Mouse (Mus musculus): ENCODE measurements around the gene Hal. TPM values are rescaled to one million over a fixed set of nuclear protein-coding genes. Genes with fewer than 3 reads are reported as not detected.
A peak's percentile ranks its signal among the peaks of the same experiment; 100 is the strongest.

Hal gene
- 2.5 and 2.8 TPM in 2 replicates for polyA plus RNA-seq (2015; fragmentation: Nextera tagmentation; extraction: Ambion mirVana)

DNA sequence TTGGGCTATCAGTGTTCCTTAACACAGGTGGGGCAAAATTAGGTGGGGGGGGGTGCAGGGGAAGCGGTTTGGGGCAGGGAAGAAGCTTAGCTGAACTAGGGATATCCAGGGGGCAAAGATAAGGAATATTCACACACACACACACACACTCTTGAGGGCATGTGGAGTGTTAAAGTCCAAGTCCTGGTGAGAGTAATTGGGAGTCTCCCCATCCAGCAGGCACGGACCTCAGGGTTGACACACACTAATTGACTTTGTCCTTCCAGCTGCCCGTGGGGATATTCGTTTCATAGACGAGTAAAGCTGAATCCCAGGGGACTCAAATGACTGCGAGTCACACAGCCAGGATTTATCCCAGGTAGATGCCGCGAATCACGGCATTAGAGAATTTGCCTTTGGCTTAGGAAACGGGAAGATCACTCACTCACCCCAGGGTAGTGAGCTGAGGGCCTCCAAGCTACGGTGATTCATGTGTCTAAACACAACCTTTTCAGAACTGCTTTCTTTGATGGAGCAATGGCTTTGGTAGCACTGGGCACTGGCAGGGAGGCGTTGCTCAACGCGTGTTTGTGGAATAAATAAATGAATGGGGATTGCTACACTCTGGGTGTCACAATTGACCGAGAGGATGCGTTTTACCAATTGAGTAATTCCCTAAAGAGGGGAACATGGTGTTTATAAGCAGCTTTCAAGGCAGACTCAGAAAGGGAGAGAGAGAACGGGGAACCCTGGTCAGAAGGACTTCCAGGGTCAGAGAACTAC is at the start of gene Hal:
Gene Hal (plus strand): TSS at position 703 of the 762 bp plus-strand sequence.
- no peaks in the 10 kb centered on the region for H3K27me3 ChIP-seq (replicated peaks)
- peaks cover 9% of the 10 kb centered on the region; the same call in 1 of the 2 replicates for H3K36me3 ChIP-seq
- no peak for ATAC-seq (ENCODE audit: insufficient read depth, low FRiP score, low read depth)
- 61% methylated on average over 17 of the region's 17 CpGs for WGBS
- H3K9ac ChIP-seq, result no peak within 1 kb of the TSS
- H3K9me3 ChIP-seq, result no peaks in the 10 kb centered on the region
- H3K4me2 ChIP-seq, result no peak within 1 kb of the TSS
- H3K27ac ChIP-seq, result no peak within 1 kb of the TSS
- H3K4me1 ChIP-seq, result no peaks in the 10 kb centered on the region
- no peak within 1 kb of the TSS for H3K4me3 ChIP-seq (replicated peaks)

- H3K27ac ChIP-seq, result no peak overlapping the region
- WGBS, result 74% methylated on average over 6 of the region's 6 CpGs
Observed at GRCm38 (mm10) chr10:93441501-93441900, 47.1 kb upstream of the Hal start.

GRCm38 (mm10) chr10:93442183-93442582 is 46.4 kb upstream of the Hal start:
- no peak for ATAC-seq (ENCODE audit: insufficient read depth, low FRiP score, low read depth)
- Histone ChIP-seq H3K9ac (no peak overlapping the region), H3K36me3 (no peaks in the 10 kb centered on the region), H3K27ac (no peak overlapping the region), H3K27me3 (replicated peaks) (no peaks in the 10 kb centered on the region), H3K4me2 (no peak overlapping the region), H3K9me3 (no peaks in the 10 kb centered on the region), H3K4me1 (peaks cover 11% of the 10 kb centered on the region; the same call in 1 of the 2 replicates), H3K4me3 (replicated peaks) (no peak overlapping the region)
- 85% methylated on average over 3 of the region's 3 CpGs for WGBS

More at GRCm38 (mm10) chr10:93441501-93441900, 47.1 kb upstream of the Hal start:
- Histone ChIP-seq H3K4me2 (no peak overlapping the region), H3K36me3 (no peaks in the 10 kb centered on the region), H3K9ac (no peak overlapping the region), H3K4me3 (replicated peaks) (no peak overlapping the region), H3K27me3 (replicated peaks) (no peaks in the 10 kb centered on the region), H3K4me1 (peaks cover 16% of the 10 kb centered on the region; the same call in 1 of the 2 replicates), H3K9me3 (no peaks in the 10 kb centered on the region)
- ATAC-seq (ENCODE audit: insufficient read depth, low FRiP score, low read depth), result no peak

GRCm38 (mm10) chr10:93444407-93444806 is 44.2 kb upstream of the Hal start:
- no peak for ATAC-seq (ENCODE audit: insufficient read depth, low FRiP score, low read depth)
- WGBS, result 61% methylated on average over 9 of the region's 9 CpGs
- H3K27ac ChIP-seq, result no peak overlapping the region; the same call in 1 of the 2 replicates
- no peak overlapping the region for H3K4me3 ChIP-seq (replicated peaks)
- H3K4me1 ChIP-seq, result 0 out of 2 replicates have a peak, but pooled peaks cover 11% of the 10 kb centered on the region
- no peak overlapping the region for H3K9ac ChIP-seq
- H3K9me3 ChIP-seq, result no peaks in the 10 kb centered on the region
- no peaks in the 10 kb centered on the region for H3K27me3 ChIP-seq (replicated peaks)
- H3K4me2 ChIP-seq, result 0 out of 2 replicates have a peak overlapping the region, but pooled peaks have one; percentile 5
- H3K36me3 ChIP-seq, result no peaks in the 10 kb centered on the region

DNA sequence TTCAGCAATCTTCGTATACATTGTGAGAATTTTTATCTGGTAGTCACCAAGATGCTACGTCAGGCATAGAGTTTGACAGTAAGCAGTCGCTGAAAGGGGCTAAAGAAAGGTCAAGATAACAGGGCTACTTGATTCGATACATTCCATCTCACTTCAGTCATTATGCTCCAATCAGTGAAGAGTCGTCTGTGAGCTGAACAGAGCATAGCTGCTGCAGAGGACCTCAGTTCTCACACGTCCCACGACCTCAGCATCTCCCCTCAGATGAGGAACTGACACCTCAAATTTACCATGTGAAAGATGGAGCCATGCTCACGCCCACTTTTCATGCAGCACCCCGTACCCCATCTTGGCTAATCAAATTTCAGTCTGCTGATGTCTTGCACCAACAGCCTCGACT is 41.2 kb upstream of the Hal start:
- Histone ChIP-seq H3K9ac (no peak overlapping the region), H3K9me3 (no peaks in the 10 kb centered on the region), H3K27me3 (replicated peaks) (no peaks in the 10 kb centered on the region), H3K4me3 (replicated peaks) (no peak overlapping the region), H3K4me1 (peaks cover 13% of the 10 kb centered on the region; the same call in 1 of the 2 replicates), H3K36me3 (no peaks in the 10 kb centered on the region), H3K27ac (no peak overlapping the region), H3K4me2 (no peak overlapping the region)
- WGBS, result 34% methylated on average over 10 of the region's 10 CpGs
- ATAC-seq (ENCODE audit: insufficient read depth, low FRiP score, low read depth), result no peak

DNA sequence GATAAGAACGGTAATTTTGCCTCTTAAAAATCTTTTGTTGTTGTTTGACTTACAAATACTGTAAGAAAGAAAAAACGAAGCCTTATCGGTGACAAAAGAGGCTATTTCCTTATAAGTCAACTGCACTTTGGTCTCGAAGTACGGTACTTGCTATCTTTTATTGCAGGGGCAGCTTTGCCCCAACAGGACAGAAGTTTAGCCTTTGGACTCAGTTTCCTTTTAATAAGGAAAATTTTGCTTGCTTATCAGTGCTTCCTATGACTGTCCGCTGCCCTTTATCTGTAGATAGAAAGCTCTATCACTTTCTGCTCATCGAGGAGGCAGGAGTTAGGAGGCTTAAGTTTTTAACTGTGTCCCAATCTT is 33.9 kb upstream of the Hal start:
- Histone ChIP-seq H3K4me2 (peak overlapping the region; percentile 76), H3K9ac (no peak overlapping the region), H3K4me3 (replicated peaks) (peak overlapping the region; percentile 92), H3K36me3 (no peaks in the 10 kb centered on the region), H3K4me1 (peaks cover 11% of the 10 kb centered on the region), H3K27ac (no peak overlapping the region), H3K27me3 (replicated peaks) (no peaks in the 10 kb centered on the region), H3K9me3 (no peaks in the 10 kb centered on the region)
- no peak for ATAC-seq (ENCODE audit: insufficient read depth, low FRiP score, low read depth)
- WGBS, result 28% methylated on average over 7 of the region's 7 CpGs

GRCm38 (mm10) chr10:93460106-93460505 is 28.5 kb upstream of the Hal start:
- H3K27me3 ChIP-seq (replicated peaks), result no peaks in the 10 kb centered on the region
- peaks cover 6% of the 10 kb centered on the region; the same call in 1 of the 2 replicates for H3K4me1 ChIP-seq
- no peak overlapping the region for H3K9ac ChIP-seq
- H3K9me3 ChIP-seq, result no peaks in the 10 kb centered on the region
- no peak overlapping the region for H3K4me2 ChIP-seq
- 83% methylated on average over 11 of the region's 11 CpGs for WGBS
- no peak for ATAC-seq (ENCODE audit: insufficient read depth, low FRiP score, low read depth)
- no peak overlapping the region for H3K4me3 ChIP-seq (replicated peaks)
- H3K27ac ChIP-seq, result no peak overlapping the region
- H3K36me3 ChIP-seq, result peaks cover 22% of the 10 kb centered on the region; the same call in 1 of the 2 replicates

- ATAC-seq (ENCODE audit: insufficient read depth, low FRiP score, low read depth), result no peak
- Histone ChIP-seq H3K27me3 (replicated peaks) (no peaks in the 10 kb centered on the region), H3K4me1 (no peaks in the 10 kb centered on the region), H3K4me3 (replicated peaks) (no peak overlapping the region), H3K9me3 (no peaks in the 10 kb centered on the region), H3K9ac (no peak overlapping the region), H3K36me3 (peaks cover 49% of the 10 kb centered on the region), H3K4me2 (no peak overlapping the region), H3K27ac (no peak overlapping the region)
- 82% methylated on average over 7 of the region's 7 CpGs for WGBS
Observed at GRCm38 (mm10) chr10:93462692-93463382, 25.7 kb upstream of the Hal start.

GRCm38 (mm10) chr10:93463611-93464010 is 25.0 kb upstream of the Hal start:
- H3K4me3 ChIP-seq (replicated peaks), result no peak overlapping the region
- H3K27me3 ChIP-seq (replicated peaks), result no peaks in the 10 kb centered on the region
- no peak overlapping the region for H3K4me2 ChIP-seq
- no peak for ATAC-seq (ENCODE audit: insufficient read depth, low FRiP score, low read depth)
- H3K9me3 ChIP-seq, result no peaks in the 10 kb centered on the region
- no peak overlapping the region for H3K9ac ChIP-seq
- H3K36me3 ChIP-seq, result peaks cover 50% of the 10 kb centered on the region
- 89% methylated on average over 13 of the region's 13 CpGs for whole genome bisulfite sequencing
- H3K27ac ChIP-seq, result no peak overlapping the region
- H3K4me1 ChIP-seq, result no peaks in the 10 kb centered on the region

DNA sequence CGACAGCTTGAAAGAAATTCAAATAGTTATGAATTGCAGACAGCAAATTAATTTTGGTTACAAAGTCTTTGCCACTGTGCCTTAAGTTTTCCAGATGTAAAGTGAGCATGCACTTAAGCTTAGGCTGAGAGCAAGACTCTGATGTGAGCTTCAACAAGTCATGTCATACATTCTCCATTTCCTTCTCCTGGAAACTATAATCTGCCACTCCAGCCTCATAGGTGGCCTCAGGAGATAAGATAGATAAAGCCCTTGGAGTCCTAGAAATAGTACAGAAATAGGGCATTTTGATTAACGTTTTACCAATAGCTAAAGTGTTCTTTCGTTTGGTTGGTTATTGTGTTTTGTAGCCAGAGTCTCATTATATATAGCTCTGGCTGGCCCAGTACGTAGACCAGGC is 21.3 kb upstream of the Hal start:
- no peak overlapping the region for H3K27ac ChIP-seq
- peaks cover 50% of the 10 kb centered on the region for H3K36me3 ChIP-seq
- no peak for ATAC-seq (ENCODE audit: insufficient read depth, low FRiP score, low read depth)
- no peak overlapping the region for H3K9ac ChIP-seq
- H3K4me2 ChIP-seq, result no peak overlapping the region
- no peaks in the 10 kb centered on the region for H3K9me3 ChIP-seq
- no peak overlapping the region for H3K4me3 ChIP-seq (replicated peaks)
- H3K4me1 ChIP-seq, result no peaks in the 10 kb centered on the region
- H3K27me3 ChIP-seq (replicated peaks), result no peaks in the 10 kb centered on the region
- WGBS, result 89% methylated on average over 4 of the region's 4 CpGs

- H3K4me3 ChIP-seq (replicated peaks), result no peak overlapping the region
- no peak for ATAC-seq (ENCODE audit: insufficient read depth, low FRiP score, low read depth)
- no peaks in the 10 kb centered on the region for H3K27me3 ChIP-seq (replicated peaks)
- H3K27ac ChIP-seq, result no peak overlapping the region
- no peaks in the 10 kb centered on the region for H3K9me3 ChIP-seq
- 92% methylated on average over 3 of the region's 3 CpGs for WGBS
- no peak overlapping the region for H3K9ac ChIP-seq
- H3K4me2 ChIP-seq, result no peak overlapping the region
- H3K36me3 ChIP-seq, result peaks cover 55% of the 10 kb centered on the region
- no peaks in the 10 kb centered on the region for H3K4me1 ChIP-seq
Observed at GRCm38 (mm10) chr10:93467791-93468190, 20.8 kb upstream of the Hal start.

GRCm38 (mm10) chr10:93471415-93471814 is 17.2 kb upstream of the Hal start:
- Histone ChIP-seq H3K27ac (no peak overlapping the region), H3K4me1 (no peaks in the 10 kb centered on the region), H3K27me3 (replicated peaks) (no peaks in the 10 kb centered on the region), H3K9me3 (no peaks in the 10 kb centered on the region), H3K36me3 (peaks cover 62% of the 10 kb centered on the region), H3K9ac (no peak overlapping the region), H3K4me3 (replicated peaks) (no peak overlapping the region), H3K4me2 (no peak overlapping the region)
- 48% methylated on average over 11 of the region's 11 CpGs for WGBS
- ATAC-seq (ENCODE audit: insufficient read depth, low FRiP score, low read depth), result peak; percentile 22; the same call in 1 of the 2 replicates

Measured in stomach, embryonic 15.5 days (tissue).